Mouse (Mus musculus) R1 (cell line): ENCODE results near the gene Wdr59.

Experiments used
- DNase-seq: peaks from one replicate; pipeline ENCODE4 v3.0.0-alpha.2; 2018; ENCODE audit warnings: low read depth, low spot score

Wdr59 gene

GRCm38 (mm10) chr8:111403391-111403790, 118.5 kb downstream of the Wdr59 start:
- peak; percentile 56 for DNase-seq
